Mouse (Mus musculus) neural tube, embryonic 12.5 days (tissue): Measurements from ENCODE around the gene Olfr331. TPM values are rescaled to one million over a fixed set of nuclear protein-coding genes. Genes with fewer than 3 reads are reported as not detected.
"Not testable (repeated sequence)": the region's sequence is repeated elsewhere in the genome, so short reads cannot be mapped to it uniquely, and the experiment has no call there.

Experiments used
- ATAC-seq: fragments of 200-750 bp; cut with Nextera tagmentation; 2 replicates; pipeline ENCODE4 v1.8.0; 2017; ENCODE audit warnings: low read depth, mild to moderate bottlenecking, moderate TSS enrichment, moderate library complexity; ENCODE audit not compliant: low FRiP score
- H3K27ac ChIP-seq: fragments of 300-500 bp; sonication (generic); 2 replicates; pipeline ENCODE4 v1.5.1; 2016
- H3K27me3 ChIP-seq: fragments of 300-500 bp; sonication (generic); replicated peaks from 2 replicates; pipeline ENCODE4 v1.6.1; 2016; ENCODE audit warnings: mild to moderate bottlenecking
- H3K36me3 ChIP-seq: fragments of 300-500 bp; sonication (generic); 2 replicates; pipeline ENCODE4 v1.6.1; 2016; ENCODE audit warnings: mild to moderate bottlenecking
- H3K4me1 ChIP-seq: fragments of 300-500 bp; sonication (generic); 2 replicates; pipeline ENCODE4 v1.6.1; 2016
- H3K4me2 ChIP-seq: fragments of 300-500 bp; sonication (generic); replicated peaks from 2 replicates; pipeline ENCODE4 v1.6.1; 2016; ENCODE audit warnings: mild to moderate bottlenecking
- H3K4me3 ChIP-seq: fragments of 300-500 bp; sonication (generic); 2 replicates; pipeline ENCODE4 v1.5.1; 2016
- H3K9ac ChIP-seq: fragments of 300-500 bp; sonication (generic); 2 replicates; pipeline ENCODE4 v1.6.1; 2016; ENCODE audit warnings: mild to moderate bottlenecking
- H3K9me3 ChIP-seq: fragments of 300-500 bp; sonication (generic); 2 replicates; pipeline ENCODE4 v1.6.1; 2016; ENCODE audit warnings: mild to moderate bottlenecking
- WGBS: fragments of 180-500 bp; shearing (Covaris S2); methylation state at CpG from one replicate; pipeline ENCODE4 v1.1.7; 2016; 5-methylcytosine and 5-hydroxymethylcytosine counted together
- polyA plus RNA-seq: library from polyadenylated mRNA; unstranded; fragments of >200 nt; fragmentation: Nextera tagmentation; extraction: Ambion mirVana; gene quantifications from 2 replicates; pipeline ENCODE4 v1.2.1, GENCODE M21; 2016

Gene Olfr331
- not detected in 2 replicates for polyA plus RNA-seq

DNA sequence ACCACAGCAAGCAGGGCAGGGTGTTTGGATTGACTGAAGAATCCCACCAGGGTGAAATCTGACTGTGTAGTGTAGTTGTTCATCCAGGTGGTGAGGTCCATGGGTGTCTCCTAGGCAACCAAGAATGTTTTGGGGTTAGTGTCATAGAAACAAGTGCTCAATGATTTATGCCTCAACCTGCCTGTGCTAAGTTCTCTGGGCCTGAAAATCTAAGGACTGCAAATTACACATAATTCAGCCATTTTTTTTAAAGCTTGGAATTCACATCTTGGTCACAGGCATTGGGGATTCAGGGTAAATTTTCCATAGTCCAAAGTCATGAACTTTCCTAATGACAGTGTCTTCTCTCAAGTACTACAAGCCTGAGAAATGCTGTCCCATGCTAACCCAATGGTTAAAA is at the start of gene Olfr331:
Gene Olfr331 (minus strand): TSS at position 101 of the 400 bp plus-strand sequence.
- H3K4me1 ChIP-seq, H3K9ac ChIP-seq, ATAC-seq, H3K4me2 ChIP-seq, H3K9me3 ChIP-seq, H3K27me3 ChIP-seq, H3K4me3 ChIP-seq, H3K36me3 ChIP-seq, H3K27ac ChIP-seq: not testable (repeated sequence)

DNA sequence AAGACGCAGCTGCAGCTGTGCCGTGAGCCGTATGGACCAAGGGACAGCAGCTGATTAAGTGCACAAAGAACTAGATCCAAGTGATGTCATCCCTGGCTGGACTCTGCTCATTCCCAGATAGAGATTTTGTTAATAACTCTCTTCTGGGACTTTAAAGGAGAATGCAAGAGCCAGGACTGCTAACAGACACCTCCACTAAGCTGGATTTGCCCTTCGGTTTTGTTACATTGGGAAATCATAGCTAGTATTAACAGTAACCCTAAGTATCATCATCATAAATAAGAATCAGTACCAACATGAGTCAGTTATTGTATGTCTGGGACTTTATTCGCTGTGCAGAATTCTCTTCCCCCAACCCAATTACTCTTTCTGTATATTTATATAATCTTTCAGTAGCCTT is 44.0 kb upstream of the Olfr331 start, which contains the start of gene Olfr329-ps:
Gene Olfr329-ps (minus strand): TSS at position 101 of the 400 bp plus-strand sequence.
- ATAC-seq = no peak
- Histone ChIP-seq H3K36me3 (no peaks in the 10 kb centered on the region), H3K27ac (no peak within 1 kb of the TSS), H3K27me3 (no peaks in the 10 kb centered on the region), H3K4me3 (no peak within 1 kb of the TSS), H3K9ac (no peak within 1 kb of the TSS), H3K4me1 (no peaks in the 10 kb centered on the region), H3K4me2 (no peak within 1 kb of the TSS), H3K9me3 (no peaks in the 10 kb centered on the region)
- 87% methylated on average over 5 of the region's 5 CpGs for WGBS

DNA sequence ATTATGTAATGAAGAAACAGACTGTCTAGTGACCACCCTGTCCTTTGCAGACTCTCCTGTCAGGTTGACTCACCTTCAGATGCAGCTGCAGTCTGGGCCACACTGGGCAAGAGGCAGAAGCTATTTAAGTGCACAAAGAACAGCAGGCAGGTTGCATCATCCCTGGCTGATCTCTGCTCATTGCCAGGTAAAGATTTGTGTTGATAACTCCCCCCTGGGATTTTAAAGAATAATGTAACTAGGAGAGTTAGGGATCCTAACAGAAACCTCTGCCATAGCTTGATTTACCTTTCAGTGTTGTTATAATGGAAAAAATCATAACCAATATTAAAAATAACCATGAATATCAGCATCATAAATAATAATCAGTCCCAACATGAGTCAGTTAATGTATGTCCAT is 32.4 kb upstream of the Olfr331 start, which contains the start of gene Olfr330:
Gene Olfr330 (minus strand): TSS at position 101 of the 400 bp plus-strand sequence.
- not testable (repeated sequence) for H3K4me3 ChIP-seq, H3K36me3 ChIP-seq, H3K27me3 ChIP-seq, H3K9me3 ChIP-seq, H3K4me1 ChIP-seq, ATAC-seq, H3K4me2 ChIP-seq, H3K27ac ChIP-seq, H3K9ac ChIP-seq

- not testable (repeated sequence) for H3K9ac ChIP-seq, H3K27ac ChIP-seq, H3K4me2 ChIP-seq, H3K9me3 ChIP-seq, H3K27me3 ChIP-seq, H3K36me3 ChIP-seq, H3K4me3 ChIP-seq, H3K4me1 ChIP-seq, ATAC-seq
- 89% methylated on average over 8 of the region's 9 CpGs for WGBS
These were observed 17.4 kb upstream of the Olfr331 start for GRCm38 (mm10) chr11:58519756-58520155.

DNA sequence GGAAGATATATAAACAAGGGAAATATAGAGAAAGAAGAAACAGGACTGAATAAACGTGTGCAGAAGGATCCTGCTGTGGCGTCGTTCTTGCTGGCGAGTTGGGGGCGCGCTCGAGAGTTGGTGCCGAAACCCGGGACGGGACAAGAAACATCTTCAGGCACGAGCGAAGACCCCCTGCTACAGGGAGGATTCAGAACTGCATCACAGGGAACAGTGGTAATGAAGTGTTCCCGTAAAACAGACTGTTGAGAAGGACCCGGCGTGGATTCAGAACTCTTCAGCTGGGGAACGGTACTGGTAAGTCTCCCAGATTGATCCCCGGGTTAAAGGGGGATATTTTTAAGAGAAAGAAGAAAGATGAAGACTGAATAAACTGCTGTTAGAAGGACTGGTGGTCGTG is 16.5 kb upstream of the Olfr331 start:
- WGBS = 95% methylated on average over 18 of the region's 18 CpGs
- H3K4me1 ChIP-seq, H3K36me3 ChIP-seq, ATAC-seq, H3K9ac ChIP-seq, H3K4me2 ChIP-seq, H3K9me3 ChIP-seq, H3K4me3 ChIP-seq, H3K27ac ChIP-seq, H3K27me3 ChIP-seq: not testable (repeated sequence)

DNA sequence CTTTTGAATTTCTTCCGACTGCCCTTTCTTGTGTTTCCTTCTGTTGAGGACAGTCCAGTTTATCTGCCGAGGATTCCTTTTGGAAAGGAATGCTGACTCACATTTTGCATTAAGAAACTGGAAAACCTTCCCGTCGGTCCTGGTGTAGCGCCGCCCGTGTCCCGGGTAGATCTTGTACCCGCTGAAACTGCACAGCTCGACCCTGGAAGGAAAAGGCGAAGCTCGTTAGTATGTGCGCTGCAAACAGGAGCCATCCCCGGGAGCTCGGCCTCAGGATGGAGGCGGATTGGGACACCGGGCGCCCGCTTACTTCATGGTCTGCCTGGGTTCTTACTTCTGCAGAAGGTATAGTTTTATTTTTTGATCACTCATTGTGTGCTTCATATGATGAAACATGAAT is 6.7 kb upstream of the Olfr331 start:
- H3K4me3 ChIP-seq, ATAC-seq, H3K4me1 ChIP-seq, H3K9ac ChIP-seq, H3K27ac ChIP-seq, H3K27me3 ChIP-seq, H3K4me2 ChIP-seq, H3K9me3 ChIP-seq, H3K36me3 ChIP-seq: not testable (repeated sequence)
- WGBS = 90% methylated on average over 19 of the region's 19 CpGs

- no peak for ATAC-seq
- H3K4me1 ChIP-seq = no peaks in the 10 kb centered on the region
- no peak overlapping the region for H3K9ac ChIP-seq
- H3K27me3 ChIP-seq = no peaks in the 10 kb centered on the region
- 72% methylated on average over 3 of the region's 3 CpGs for WGBS
- no peak overlapping the region for H3K27ac ChIP-seq
- no peak overlapping the region for H3K4me3 ChIP-seq
- no peak overlapping the region for H3K4me2 ChIP-seq
- H3K9me3 ChIP-seq = no peaks in the 10 kb centered on the region
- no peaks in the 10 kb centered on the region for H3K36me3 ChIP-seq
These were observed 3.1 kb downstream of the Olfr331 start for GRCm38 (mm10) chr11:58499290-58499689.

DNA sequence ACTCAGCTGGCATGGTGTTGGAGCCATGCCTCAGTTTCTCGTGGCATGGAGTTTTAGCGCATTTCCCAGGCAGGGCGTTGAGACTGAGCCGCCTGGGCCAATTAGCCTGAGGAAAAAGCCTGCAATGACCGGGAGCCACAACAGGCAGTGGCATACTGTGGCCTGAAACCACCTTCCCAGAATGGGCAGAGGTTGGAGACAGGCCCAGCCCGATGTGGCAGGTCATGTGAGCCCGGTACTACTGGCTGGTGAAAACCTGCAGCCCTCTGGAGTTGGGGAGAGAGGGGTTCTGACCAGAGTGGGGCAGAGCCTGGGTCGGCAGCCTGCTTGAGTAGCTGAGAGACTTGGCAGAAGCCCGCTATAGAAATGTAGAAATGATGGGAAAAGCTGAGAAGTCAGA is 3.6 kb downstream of the Olfr331 start:
- Histone ChIP-seq H3K9me3 (no peaks in the 10 kb centered on the region), H3K4me3 (no peak overlapping the region), H3K27ac (no peak overlapping the region), H3K4me2 (no peak overlapping the region), H3K27me3 (no peaks in the 10 kb centered on the region), H3K4me1 (no peaks in the 10 kb centered on the region), H3K36me3 (no peaks in the 10 kb centered on the region), H3K9ac (no peak overlapping the region)
- ATAC-seq = no peak
- 81% methylated on average over 9 of the region's 9 CpGs for WGBS

DNA sequence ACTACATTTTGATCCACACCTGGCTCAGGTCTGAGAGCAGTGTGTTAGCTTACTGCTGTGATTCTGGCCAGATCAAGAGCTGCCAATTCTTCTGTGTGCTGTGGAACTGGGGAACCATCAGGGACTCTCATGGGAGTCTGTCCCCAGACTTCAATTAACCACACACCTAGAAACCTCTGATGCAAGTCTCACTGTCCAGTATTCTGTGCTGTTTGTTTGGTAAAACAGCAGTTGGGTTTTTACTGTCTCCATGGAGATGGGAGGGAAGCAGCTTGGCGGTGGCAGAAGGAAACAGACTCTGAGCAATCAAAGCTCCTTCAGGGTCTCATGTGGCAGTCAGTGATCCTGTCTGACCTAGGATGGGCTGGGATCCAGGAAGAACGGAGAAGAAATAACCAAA is 9.9 kb downstream of the Olfr331 start, which contains the start of gene Olfr332:
Gene Olfr332 (minus strand): TSS at position 101 of the 400 bp plus-strand sequence.
- no peaks in the 10 kb centered on the region for H3K9me3 ChIP-seq
- no peaks in the 10 kb centered on the region for H3K4me1 ChIP-seq
- no peak within 1 kb of the TSS for H3K4me3 ChIP-seq
- ATAC-seq = no peak
- no peak within 1 kb of the TSS for H3K4me2 ChIP-seq
- no peak within 1 kb of the TSS for H3K9ac ChIP-seq
- H3K36me3 ChIP-seq = no peaks in the 10 kb centered on the region
- WGBS = 89% methylated on average over 2 of the region's 2 CpGs
- H3K27ac ChIP-seq = no peak within 1 kb of the TSS
- H3K27me3 ChIP-seq = no peaks in the 10 kb centered on the region

- Histone ChIP-seq H3K27ac (no peak within 1 kb of the TSS), H3K4me2 (no peak within 1 kb of the TSS), H3K4me3 (no peak within 1 kb of the TSS), H3K27me3 (no peaks in the 10 kb centered on the region), H3K36me3 (no peaks in the 10 kb centered on the region), H3K9ac (no peak within 1 kb of the TSS), H3K9me3 (no peaks in the 10 kb centered on the region), H3K4me1 (no peaks in the 10 kb centered on the region)
- ATAC-seq = no peak
These were observed 40.2 kb downstream of the Olfr331 start, which contains the start of gene Olfr30 for GRCm38 (mm10) chr11:58462170-58462569. Olfr30 (minus strand) TSS chr11:58462270.

GRCm38 (mm10) chr11:58453592-58453991 is 48.8 kb downstream of the Olfr331 start:
- Histone ChIP-seq H3K27ac (no peak overlapping the region), H3K4me1 (no peaks in the 10 kb centered on the region), H3K4me3 (no peak overlapping the region), H3K36me3 (no peaks in the 10 kb centered on the region), H3K9me3 (0 out of 2 replicates have a peak, but pooled peaks cover 6% of the 10 kb centered on the region), H3K9ac (no peak overlapping the region), H3K4me2 (no peak overlapping the region), H3K27me3 (no peaks in the 10 kb centered on the region)
- ATAC-seq = no peak
- WGBS = 72% methylated on average over 4 of the region's 4 CpGs

DNA sequence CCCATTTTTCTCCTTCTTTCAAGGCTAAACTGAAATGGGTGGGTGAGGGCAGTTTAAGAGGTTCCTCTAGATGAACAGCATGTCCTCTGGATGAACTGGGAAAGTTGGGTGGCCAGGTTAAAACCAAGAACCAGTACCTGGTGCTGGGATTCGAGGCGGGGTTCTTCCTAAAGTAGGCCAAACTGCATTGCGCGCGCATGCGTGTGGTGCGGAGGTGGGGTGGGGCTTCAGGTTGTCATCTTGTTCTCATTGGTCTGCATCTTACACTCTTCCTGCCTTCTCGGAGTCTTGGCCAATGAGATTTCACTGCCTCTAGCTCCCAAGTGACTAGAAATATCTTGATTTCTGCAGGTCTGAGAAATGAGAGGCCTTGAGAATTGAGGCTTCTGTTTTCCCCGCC is 49.6 kb downstream of the Olfr331 start, which contains the start of gene Lypd9:
Gene Lypd9 (minus strand): TSS at position 165 of the 400 bp plus-strand sequence.
- Histone ChIP-seq H3K9ac (no peak within 1 kb of the TSS), H3K4me2 (no peak within 1 kb of the TSS), H3K9me3 (0 out of 2 replicates have a peak, but pooled peaks cover 6% of the 10 kb centered on the region), H3K4me3 (no peak within 1 kb of the TSS), H3K27ac (no peak within 1 kb of the TSS), H3K27me3 (no peaks in the 10 kb centered on the region), H3K36me3 (no peaks in the 10 kb centered on the region), H3K4me1 (no peaks in the 10 kb centered on the region)
- ATAC-seq = no peak
- WGBS = 97% methylated on average over 9 of the region's 9 CpGs
